Mouse (Mus musculus) CH12.LX (cell line): ENCODE results near the gene Tinagl1. TPM values are rescaled to one million over a fixed set of nuclear protein-coding genes. Genes with fewer than 3 reads are reported as not detected.

ENCODE experiments used
- DNase-seq: peaks from one replicate; pipeline ENCODE4 v3.0.0-alpha.2; 2013; ENCODE audit errors: extremely low read depth
- H3K27ac ChIP-seq: 2 replicates; pipeline ENCODE4 v1.5.1; 2012; ENCODE audit warnings: low read depth, mild to moderate bottlenecking, control low read depth, moderate library complexity; ENCODE audit not compliant: insufficient read depth
- H3K27me3 ChIP-seq: replicated peaks from 2 replicates; pipeline ENCODE3; 2012; ENCODE audit warnings: inconsistent platforms
- H3K36me3 ChIP-seq, 2 experiments: replicated peaks in 1 of 2; 2 replicates each; pipeline versions ENCODE3 to v1.6.1; 2012; ENCODE audit warnings: inconsistent platforms in 1 of 2, low read length in 1 of 2, mild to moderate bottlenecking in 1 of 2, mixed read lengths in 1 of 2, moderate library complexity in 1 of 2; ENCODE audit not compliant: control insufficient read depth in 1 of 2, insufficient read depth in 1 of 2
- H3K4me1 ChIP-seq, 2 experiments: 2 replicates each; pipeline ENCODE4 v1.6.1; 2012; ENCODE audit warnings: inconsistent platforms in 1 of 2, moderate library complexity in 1 of 2; ENCODE audit not compliant: insufficient read depth in 2 of 2, control insufficient read depth in 1 of 2
- H3K4me2 ChIP-seq: 2 replicates; pipeline ENCODE4 v1.6.1; 2012; ENCODE audit warnings: low read depth, mild to moderate bottlenecking, control low read depth; ENCODE audit not compliant: poor library complexity, insufficient read depth, severe bottlenecking
- H3K4me3 ChIP-seq, 3 experiments: fragments of 150-350 bp in 1 of 3; sonication (generic) in 1 of 3; replicated peaks in 1 of 3; 2 replicates each; pipeline versions ENCODE3 to v1.5.1; 2011 to 2012; ENCODE audit warnings: low read depth in 2 of 3, low read length in 2 of 3, mild to moderate bottlenecking in 2 of 3, moderate library complexity in 2 of 3, control low read depth in 1 of 3, improper control_type of control experiment in 1 of 3, inconsistent platforms in 1 of 3, mixed read lengths in 1 of 3; ENCODE audit not compliant: poor library complexity in 1 of 3
- H3K79me2 ChIP-seq: replicated peaks from 2 replicates; pipeline ENCODE4 v1.6.1; 2012; ENCODE audit warnings: mild to moderate bottlenecking, moderate library complexity; ENCODE audit not compliant: control insufficient read depth, poor library complexity, insufficient read depth, severe bottlenecking; ENCODE audit errors: extremely low read depth
- H3K9ac ChIP-seq: 2 replicates; pipeline ENCODE4 v1.6.1; 2012; ENCODE audit warnings: low read depth, mild to moderate bottlenecking, control low read depth, moderate library complexity; ENCODE audit not compliant: insufficient read depth
- H3K9me3 ChIP-seq: replicated peaks from 2 replicates; pipeline ENCODE3; 2012; ENCODE audit warnings: low read length, inconsistent platforms, mixed read lengths
- RCOR1 ChIP-seq: conservative IDR thresholded peaks from 2 replicates; pipeline ENCODE4 v1.6.1; 2012; ENCODE audit warnings: low read depth, mild to moderate bottlenecking, inconsistent platforms, low read length, improper control_type of control experiment
- TCF12 ChIP-seq: IDR thresholded peaks from 2 replicates; pipeline ENCODE4 v1.6.1; 2014; ENCODE audit warnings: low read depth, mild to moderate bottlenecking, inconsistent platforms, low read length, improper control_type of control experiment
- UBTF ChIP-seq: IDR thresholded peaks from 2 replicates; pipeline ENCODE4 v1.6.1; 2012; ENCODE audit warnings: low read depth, mild to moderate bottlenecking, inconsistent platforms, low read length, improper control_type of control experiment, moderate library complexity
- dilution Hi-C: fragments of 300-500 bp; cut with MboI; formaldehyde crosslinking; loops from 2 replicates; pipeline ENCODE4 v1.14.3; 2020; ENCODE audit warnings: low sequenced_read_pairs; ENCODE audit not compliant: extremely low pct_unique_long_range_greater_than_20kb, extremely low pct_ligation_motif_present
- in situ Hi-C: fragments of 300-500 bp; cut with MboI; formaldehyde crosslinking; loops from 3 replicates; pipeline ENCODE4 v1.14.3; 2019; ENCODE audit warnings: low sequenced_read_pairs, low pct_ligation_motif_present, low pct_unique_long_range_greater_than_20kb, mixed read lengths
- polyA plus RNA-seq: library from polyadenylated mRNA; unstranded; fragments of >175 nt; gene quantifications from 2 replicates; pipeline ENCODE4 v1.2.1, GENCODE M21; 2012; ENCODE audit warnings: low read depth; ENCODE audit not compliant: insufficient read length
- total RNA-seq, 2 experiments: library from RNA; depleted of rRNA; stranded (reverse); fragments of 300-350 nt in 1 of 2; fragments of >200 nt in 1 of 2; gene quantifications; 2 replicates each; pipeline ENCODE4 v1.2.3; 2012 to 2014

The Tinagl1 gene
- total and polyA plus RNA-seq, 3 experiments: not detected

GRCm38 (mm10) chr4:130120752-130121151, 54.2 kb downstream of the Tinagl1 start:
- Histone ChIP-seq H3K9ac (no peak overlapping the region), H3K4me2 (no peak overlapping the region), H3K4me3 (no peak overlapping the region), H3K4me1 (no peaks in the 10 kb centered on the region), H3K27me3 (no peaks in the 10 kb centered on the region), H3K9me3 (no peaks in the 10 kb centered on the region), H3K36me3 (peaks cover 40 to 59% of the 10 kb centered on the region in 2 experiments), H3K27ac (no peak overlapping the region), H3K79me2 (no peaks in the 10 kb centered on the region; the same call in 1 of the 2 replicates)
- dilution Hi-C loops (no loop called here), in situ Hi-C loops (no loop called here)
- TF ChIP-seq UBTF: no peak
- TF ChIP-seq TCF12: no peak
- no peak for TF ChIP-seq RCOR1
- no peak for DNase-seq

Other genes with a start within 250 kb of the Tinagl1 start
- gene Spocd1, start 245.9 kb downstream of the Tinagl1 start, total RNA-seq (2012; rRNA removed): 0.04 TPM in 2 replicates
- 0.07 TPM in 1 of 2 replicates, not detected in the other for gene Spocd1, start 245.9 kb downstream of the Tinagl1 start, total RNA-seq (2014; rRNA removed)
- gene Spocd1, start 245.9 kb downstream of the Tinagl1 start, polyA plus RNA-seq: 0.08 TPM in 1 of 2 replicates, not detected in the other
- 0.04 and 0.08 TPM in 2 replicates for gene Adgrb2, start 190.3 kb downstream of the Tinagl1 start, total RNA-seq (2012; rRNA removed)
- not detected in 2 replicates for gene Adgrb2, start 190.3 kb downstream of the Tinagl1 start, total RNA-seq (2014; rRNA removed)
- not detected in 2 replicates for gene Adgrb2, start 190.3 kb downstream of the Tinagl1 start, polyA plus RNA-seq
- gene Col16a1, start 127.3 kb downstream of the Tinagl1 start, total RNA-seq (2012; rRNA removed): 0.13 TPM in 1 of 2 replicates, not detected in the other
- not detected in 2 replicates for gene Col16a1, start 127.3 kb downstream of the Tinagl1 start, total RNA-seq (2014; rRNA removed)
- gene Col16a1, start 127.3 kb downstream of the Tinagl1 start, polyA plus RNA-seq: not detected in 2 replicates
- gene Pef1, start 72.6 kb downstream of the Tinagl1 start, total RNA-seq (2012; rRNA removed): 31.4 and 32.5 TPM in 2 replicates
- 26.2 and 26.5 TPM in 2 replicates for gene Pef1, start 72.6 kb downstream of the Tinagl1 start, total RNA-seq (2014; rRNA removed)
- 34.2 and 38.6 TPM in 2 replicates for gene Pef1, start 72.6 kb downstream of the Tinagl1 start, polyA plus RNA-seq
- gene Hcrtr1, start 35.8 kb downstream of the Tinagl1 start, total RNA-seq (2012; rRNA removed): not detected in 2 replicates
- gene Hcrtr1, start 35.8 kb downstream of the Tinagl1 start, total RNA-seq (2014; rRNA removed): not detected in 2 replicates
- gene Hcrtr1, start 35.8 kb downstream of the Tinagl1 start, polyA plus RNA-seq: not detected in 2 replicates
- not detected in 2 replicates for gene Gm853, start 47.3 kb upstream of the Tinagl1 start, total RNA-seq (2012; rRNA removed)
- not detected in 2 replicates for gene Gm853, start 47.3 kb upstream of the Tinagl1 start, total RNA-seq (2014; rRNA removed)
- not detected in 2 replicates for gene Gm853, start 47.3 kb upstream of the Tinagl1 start, polyA plus RNA-seq
- gene Serinc2, start 104.1 kb upstream of the Tinagl1 start, total RNA-seq (2012; rRNA removed): 0.08 TPM in 1 of 2 replicates, not detected in the other
- not detected in 2 replicates for gene Serinc2, start 104.1 kb upstream of the Tinagl1 start, total RNA-seq (2014; rRNA removed)
- 0.20 TPM in 1 of 2 replicates, not detected in the other for gene Serinc2, start 104.1 kb upstream of the Tinagl1 start, polyA plus RNA-seq
- not detected in 2 replicates for gene Fabp3, start 133.5 kb upstream of the Tinagl1 start, total RNA-seq (2012; rRNA removed)
- not detected in 2 replicates for gene Fabp3, start 133.5 kb upstream of the Tinagl1 start, total RNA-seq (2014; rRNA removed)
- 0.38 TPM in 1 of 2 replicates, not detected in the other for gene Fabp3, start 133.5 kb upstream of the Tinagl1 start, polyA plus RNA-seq
- not detected in 2 replicates for gene Gm10570, start 133.6 kb upstream of the Tinagl1 start, total RNA-seq (2012; rRNA removed)
- not detected in 2 replicates for gene Gm10570, start 133.6 kb upstream of the Tinagl1 start, total RNA-seq (2014; rRNA removed)
- not detected in 2 replicates for gene Gm10570, start 133.6 kb upstream of the Tinagl1 start, polyA plus RNA-seq
- 31.7 and 42.6 TPM in 2 replicates for gene Zcchc17, start 184.8 kb upstream of the Tinagl1 start, total RNA-seq (2012; rRNA removed)
- gene Zcchc17, start 184.8 kb upstream of the Tinagl1 start, total RNA-seq (2014; rRNA removed): 51.8 and 54.8 TPM in 2 replicates
- 67.7 and 87.4 TPM in 2 replicates for gene Zcchc17, start 184.8 kb upstream of the Tinagl1 start, polyA plus RNA-seq
- gene Snrnp40, start 185.0 kb upstream of the Tinagl1 start, total RNA-seq (2012; rRNA removed): 108 and 134 TPM in 2 replicates
- 180 and 184 TPM in 2 replicates for gene Snrnp40, start 185.0 kb upstream of the Tinagl1 start, total RNA-seq (2014; rRNA removed)
- 128 and 157 TPM in 2 replicates for gene Snrnp40, start 185.0 kb upstream of the Tinagl1 start, polyA plus RNA-seq